Mouse (Mus musculus) midbrain, embryonic 11.5 days (tissue): ENCODE data around the gene Zfp839. TPM values are rescaled to one million over a fixed set of nuclear protein-coding genes. Genes with fewer than 3 reads are reported as not detected.

Experiments
- ATAC-seq: fragments of 200-750 bp; cut with Nextera tagmentation; 2 replicates; pipeline ENCODE4 v1.8.0; 2017; ENCODE audit warnings: moderate TSS enrichment, moderate library complexity; ENCODE audit not compliant: low FRiP score
- DNase-seq: peaks from one replicate; pipeline ENCODE4 v3.0.0; 2015; ENCODE audit warnings: low spot score; ENCODE audit errors: missing footprints
- H3K27ac ChIP-seq: fragments of 300-500 bp; sonication (generic); 2 replicates; pipeline ENCODE4 v1.5.1; 2014; ENCODE audit warnings: low read depth, low read length
- H3K27me3 ChIP-seq: fragments of 300-500 bp; sonication (generic); 2 replicates; pipeline ENCODE4 v1.6.1; 2014; ENCODE audit warnings: mild to moderate bottlenecking, low read length, moderate library complexity, mixed read lengths; ENCODE audit not compliant: control insufficient read depth, insufficient read depth
- H3K36me3 ChIP-seq: fragments of 300-500 bp; sonication (generic); 2 replicates; pipeline ENCODE4 v1.6.1; 2014; ENCODE audit warnings: mild to moderate bottlenecking, low read length, moderate library complexity, mixed read lengths; ENCODE audit not compliant: control insufficient read depth, insufficient read depth
- H3K4me1 ChIP-seq: fragments of 300-500 bp; sonication (generic); 2 replicates; pipeline ENCODE4 v1.6.1; 2014; ENCODE audit warnings: low read length; ENCODE audit not compliant: control insufficient read depth, insufficient read depth
- H3K4me2 ChIP-seq: fragments of 300-500 bp; sonication (generic); 2 replicates; pipeline ENCODE4 v1.6.1; 2014; ENCODE audit warnings: mild to moderate bottlenecking, moderate library complexity
- H3K4me3 ChIP-seq: fragments of 300-500 bp; sonication (generic); 2 replicates; pipeline ENCODE4 v1.5.1; 2014; ENCODE audit warnings: low read depth, low read length
- H3K9ac ChIP-seq: fragments of 300-500 bp; sonication (generic); 2 replicates; pipeline ENCODE4 v1.6.1; 2014; ENCODE audit warnings: low read length
- H3K9me3 ChIP-seq: fragments of 300-500 bp; sonication (generic); 2 replicates; pipeline ENCODE4 v1.6.1; 2016; ENCODE audit warnings: low read length; ENCODE audit not compliant: control insufficient read depth
- WGBS: fragments of 180-500 bp; shearing (Covaris S2); extraction: QIAGEN DNeasy Blood & Tissue Kit; methylation state at CpG from one replicate; pipeline ENCODE4 v1.1.7; 2014; 5-methylcytosine and 5-hydroxymethylcytosine counted together
- polyA plus RNA-seq: library from polyadenylated mRNA; unstranded; fragments of >200 nt; fragmentation: Nextera tagmentation; extraction: Ambion mirVana; gene quantifications from 2 replicates; pipeline ENCODE4 v1.2.1, GENCODE M21; 2014

The Zfp839 gene
- polyA plus RNA-seq, 1 experiment from 2014 or later, result 1.8 TPM

DNA sequence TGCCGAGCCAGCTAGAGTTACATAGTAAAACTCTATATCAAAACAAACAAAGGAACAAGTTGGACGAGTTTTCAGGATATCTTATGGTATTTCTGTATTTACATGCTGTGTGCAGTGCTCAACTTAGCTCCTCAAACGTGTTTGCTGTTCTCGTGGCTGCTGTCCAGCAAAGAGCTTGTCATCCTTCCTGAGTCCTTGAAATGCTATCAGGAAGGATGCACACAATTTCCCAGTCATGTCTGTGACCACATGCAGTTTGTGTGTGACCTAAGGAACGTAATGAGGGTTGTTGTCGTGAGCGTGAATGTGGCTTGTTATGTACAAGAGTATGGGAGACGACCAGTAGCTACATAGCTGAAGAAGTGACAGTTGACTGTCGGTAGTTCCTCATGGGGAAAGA, 65.7 kb downstream of the Zfp839 start:
- peaks cover 5% of the 10 kb centered on the region; the same call in 1 of the 2 replicates for H3K36me3 ChIP-seq
- no peaks in the 10 kb centered on the region for H3K9me3 ChIP-seq
- WGBS, result 92% methylated on average over 9 of the region's 9 CpGs
- H3K4me2 ChIP-seq, result no peak overlapping the region
- no peak overlapping the region for H3K27ac ChIP-seq
- H3K4me1 ChIP-seq, result no peaks in the 10 kb centered on the region
- no peak overlapping the region for H3K4me3 ChIP-seq
- no peaks in the 10 kb centered on the region for H3K27me3 ChIP-seq
- ATAC-seq, result no peak
- no peak overlapping the region for H3K9ac ChIP-seq
- no peak for DNase-seq

Other genes starting within 250 kb of the Zfp839 start
- gene Dync1h1, start 248.8 kb upstream of the Zfp839 start, polyA plus RNA-seq, result 74.9 and 83.1 TPM in 2 replicates
- gene 1700001K19Rik, start 167.6 kb upstream of the Zfp839 start, polyA plus RNA-seq, result 0.14 and 0.34 TPM in 2 replicates
- 1,541 and 1,584 TPM in 2 replicates for gene Hsp90aa1, start 147.5 kb upstream of the Zfp839 start, polyA plus RNA-seq
- 22.9 and 24.7 TPM in 2 replicates for gene Wdr20, start 112.3 kb upstream of the Zfp839 start, polyA plus RNA-seq
- 11.1 and 11.8 TPM in 2 replicates for gene Mok, start 9.3 kb upstream of the Zfp839 start, polyA plus RNA-seq
- gene Cinp, start 38.9 kb downstream of the Zfp839 start, polyA plus RNA-seq, result 77.4 and 83.2 TPM in 2 replicates
- 4.1 and 4.2 TPM in 2 replicates for gene Tecpr2, start 39.0 kb downstream of the Zfp839 start, polyA plus RNA-seq
- gene Ankrd9, start 128.8 kb downstream of the Zfp839 start, polyA plus RNA-seq, result 9.9 and 11.8 TPM in 2 replicates
- 10.4 and 12.1 TPM in 2 replicates for gene Rcor1, start 189.1 kb downstream of the Zfp839 start, polyA plus RNA-seq